Mouse (Mus musculus): ENCODE results near the gene Mlst8.

Mlst8 gene

GRCm38 (mm10) chr17:24425326-24425725, 53.6 kb downstream of the Mlst8 start:
- peak in 1 of 2 experiments; percentile 42 for DNase-seq

- no peak for DNase-seq
Measured at GRCm38 (mm10) chr17:24424489-24424888, 54.4 kb downstream of the Mlst8 start.
